Mouse (Mus musculus) lung, adult 2 months (tissue): Measurements from ENCODE around the gene Ndufs8.

Source experiments
- CTCF ChIP-seq: fragments of 200-500 bp; IDR thresholded peaks from 2 replicates; pipeline ENCODE4 v1.5.1; 2011; ENCODE audit warnings: mild to moderate bottlenecking, low read length, control low read depth; ENCODE audit not compliant: insufficient read depth
- POLR2A ChIP-seq: fragments of 200-500 bp; IDR thresholded peaks from 2 replicates; pipeline ENCODE4 v1.6.1; 2011; ENCODE audit warnings: low read depth, mild to moderate bottlenecking, control low read depth, low read length, borderline replicate concordance; ENCODE audit errors: extremely low read depth

DNA sequence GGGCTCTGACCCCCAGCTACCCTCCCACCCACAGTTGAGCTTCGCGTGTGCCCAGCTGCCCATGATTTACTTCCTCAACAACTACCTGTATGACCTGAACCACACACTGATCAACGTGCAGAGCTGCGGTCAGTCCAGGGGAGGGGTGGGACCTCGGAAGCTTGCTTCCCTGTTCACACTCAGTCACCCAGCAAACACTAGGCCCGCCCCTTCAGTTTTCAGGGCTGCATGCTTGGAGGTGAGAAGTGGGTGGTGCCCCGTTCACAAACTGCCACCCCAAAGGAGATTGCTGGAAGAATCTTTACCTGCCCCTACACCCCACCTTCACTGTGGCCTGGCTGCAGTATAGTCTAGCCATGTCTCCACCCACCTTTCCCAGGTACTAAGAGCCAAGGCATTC is 29.7 kb upstream of the Ndufs8 start:
- no peak for TF ChIP-seq CTCF
- TF ChIP-seq POLR2A: no peak
